Mouse (Mus musculus): ENCODE data around the gene Susd1.

The Susd1 gene

DNA sequence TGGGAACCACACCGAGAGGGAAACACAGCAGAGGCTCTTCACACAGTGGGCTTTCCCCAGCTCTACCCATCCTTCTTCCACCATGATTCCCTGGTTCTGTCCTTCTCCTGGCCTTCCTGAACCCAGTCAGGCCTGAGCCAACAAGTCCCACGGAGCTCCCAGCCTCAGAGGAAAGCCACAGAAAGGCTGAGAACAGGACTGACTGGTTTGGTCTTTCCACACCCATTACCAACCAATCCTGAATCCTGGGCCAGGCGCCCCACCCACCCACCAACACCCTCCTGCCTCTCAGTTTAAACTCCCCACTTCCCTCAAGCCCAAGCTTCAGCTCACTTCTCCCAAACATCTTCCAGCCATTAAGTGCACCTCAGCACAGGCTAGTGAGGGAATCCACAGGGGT is 4.4 kb downstream of the Susd1 start:
- no peak for DNase-seq (ENCODE audit: low read depth)

DNA sequence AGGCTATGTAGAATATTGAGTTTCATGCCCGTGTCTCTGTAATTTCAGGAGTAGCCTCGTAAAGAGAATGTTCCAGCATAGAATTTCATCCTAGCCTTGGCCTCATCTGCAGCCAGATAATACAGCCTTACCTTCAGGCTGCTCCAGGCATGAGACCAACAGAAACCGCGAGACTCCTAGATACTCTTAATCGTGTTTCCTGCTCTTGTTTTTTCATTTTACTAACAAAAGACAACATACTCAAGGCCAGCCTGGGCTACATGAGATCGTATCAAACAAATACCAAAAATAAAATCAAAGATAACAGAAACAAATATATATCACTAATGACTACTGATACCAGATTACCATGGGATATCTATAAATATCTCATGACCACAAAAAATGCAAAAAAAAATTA is 9.3 kb downstream of the Susd1 start:
- peak; percentile 24 for DNase-seq (ENCODE audit: low read depth)

GRCm38 (mm10) chr4:59426429-59426828 is 12.0 kb downstream of the Susd1 start:
- no peak for DNase-seq (ENCODE audit: low read depth)

DNA sequence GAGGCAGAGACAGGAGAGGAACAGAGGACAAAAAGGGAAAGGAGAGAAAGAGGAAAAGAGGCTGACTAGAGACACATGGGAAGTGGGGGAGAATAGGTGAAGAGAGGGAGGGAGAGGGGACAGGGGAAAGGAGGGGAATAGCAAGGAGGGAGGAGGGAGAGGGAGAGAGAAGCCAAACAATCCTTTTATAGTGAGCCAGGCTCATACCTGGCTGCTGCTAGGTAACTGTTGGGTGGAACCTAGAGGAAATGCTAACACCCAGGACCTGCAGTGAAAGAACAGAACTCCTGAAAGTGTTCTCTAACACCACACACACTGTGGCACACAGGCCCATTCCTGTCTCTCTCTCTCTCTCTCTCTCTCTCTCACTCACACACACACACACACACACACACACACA is 15.6 kb downstream of the Susd1 start:
- no peak for DNase-seq (ENCODE audit: low read depth)

- DNase-seq (ENCODE audit: low read depth): no peak
Observed at GRCm38 (mm10) chr4:59422025-59422783, 16.2 kb downstream of the Susd1 start.

DNA sequence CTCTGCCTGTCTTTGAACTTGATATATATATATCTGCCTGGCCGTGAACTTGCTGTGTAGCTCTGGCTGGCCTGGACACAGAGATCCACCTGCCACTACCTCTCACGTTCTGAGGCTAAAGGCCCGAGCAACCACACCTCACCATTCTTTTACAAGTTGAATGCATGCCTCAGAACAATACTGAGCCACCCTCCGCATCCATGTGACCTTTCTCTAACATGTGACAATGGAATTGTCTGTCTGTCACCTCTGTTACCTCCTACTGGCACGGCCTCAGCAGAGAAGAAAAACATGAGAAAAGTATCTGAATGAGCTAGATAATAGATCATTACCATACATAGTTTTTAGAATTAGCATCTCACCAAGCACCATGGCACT is 17.1 kb downstream of the Susd1 start:
- no peak for DNase-seq (ENCODE audit: low read depth)

DNA sequence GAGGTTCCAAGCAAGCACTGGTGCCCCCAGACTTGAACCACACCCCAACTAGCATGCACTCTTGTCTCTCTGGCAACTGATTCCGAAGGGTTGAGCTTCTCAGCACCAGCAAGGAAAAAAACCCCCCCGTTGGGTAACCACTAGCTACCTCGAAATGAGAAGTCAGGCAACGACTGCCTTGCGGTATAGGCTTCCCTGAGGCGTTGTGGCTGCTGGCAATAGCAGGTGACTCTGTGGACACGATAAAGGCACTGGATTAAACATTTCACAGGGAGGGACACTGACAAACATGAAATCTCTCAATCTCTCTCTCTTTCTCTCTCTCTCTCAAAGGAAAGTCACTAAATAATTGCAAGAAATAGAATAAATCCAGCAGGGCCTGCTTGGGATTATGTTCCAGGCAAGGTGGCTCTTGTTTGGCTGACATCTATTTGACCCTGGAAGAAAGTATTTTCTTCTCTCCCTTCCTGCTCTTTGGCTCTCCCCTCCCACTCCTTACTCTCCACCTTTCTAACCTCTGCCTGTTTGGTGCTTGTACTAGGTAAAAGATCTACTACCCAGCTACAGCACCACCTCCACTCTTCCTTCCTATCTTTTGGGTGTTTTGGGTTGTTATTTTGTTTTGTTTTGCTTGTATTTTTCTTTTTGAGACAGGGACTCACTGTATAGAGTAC is 17.6 kb downstream of the Susd1 start:
- DNase-seq (ENCODE audit: low read depth): no peak

DNA sequence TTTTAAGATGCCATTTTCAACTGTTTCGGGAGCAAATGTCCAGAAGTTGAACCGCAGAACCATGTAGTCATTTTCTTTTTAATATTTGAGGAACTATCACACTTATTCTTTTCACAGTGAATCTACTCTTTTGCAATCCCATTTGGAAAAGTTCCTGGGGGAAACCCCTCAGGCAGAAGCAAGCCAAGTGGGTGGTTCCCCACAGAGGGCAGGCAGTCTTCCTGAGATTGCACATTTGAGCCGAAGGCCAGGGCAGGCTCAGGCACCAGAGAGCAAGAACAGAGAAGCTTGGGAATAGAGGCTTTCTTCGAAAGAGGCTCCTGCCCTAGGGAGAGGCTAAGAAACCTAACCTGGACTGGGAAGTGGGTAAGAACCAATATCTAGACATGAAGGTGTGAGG is 19.2 kb downstream of the Susd1 start:
- no peak for DNase-seq (ENCODE audit: low read depth)

GRCm38 (mm10) chr4:59413428-59413827 is 25.0 kb downstream of the Susd1 start:
- DNase-seq (ENCODE audit: low read depth): no peak

GRCm38 (mm10) chr4:59411153-59411552 is 27.3 kb downstream of the Susd1 start:
- no peak for DNase-seq (ENCODE audit: low read depth)

- DNase-seq (ENCODE audit: low read depth): no peak
Observed at GRCm38 (mm10) chr4:59407766-59408165, 30.7 kb downstream of the Susd1 start.

DNA sequence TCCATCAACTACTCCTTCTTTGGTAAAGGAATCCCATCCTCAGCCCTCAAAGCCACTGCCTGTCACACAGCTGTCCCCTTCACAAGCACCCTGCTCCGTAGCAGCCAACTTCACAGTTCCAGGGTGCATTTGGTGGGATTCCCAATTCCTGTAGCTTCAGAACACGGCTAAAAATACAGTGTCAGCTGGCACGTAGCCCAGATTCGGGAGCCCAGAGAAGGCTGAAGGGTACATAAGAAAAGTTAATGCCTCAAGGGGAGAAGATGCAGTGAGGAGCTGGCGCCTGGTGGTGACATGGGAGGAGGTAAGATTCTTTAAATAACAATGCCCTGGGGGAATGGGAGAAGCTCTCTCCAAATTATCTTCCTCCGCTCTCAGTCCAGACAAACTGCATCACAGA is 34.1 kb downstream of the Susd1 start:
- DNase-seq (ENCODE audit: low read depth): no peak

GRCm38 (mm10) chr4:59400931-59401330 is 37.5 kb downstream of the Susd1 start:
- no peak for DNase-seq (ENCODE audit: low read depth)

- peak; percentile 75 for DNase-seq (ENCODE audit: low read depth)
Observed at GRCm38 (mm10) chr4:59399343-59399742, 39.1 kb downstream of the Susd1 start.

DNA sequence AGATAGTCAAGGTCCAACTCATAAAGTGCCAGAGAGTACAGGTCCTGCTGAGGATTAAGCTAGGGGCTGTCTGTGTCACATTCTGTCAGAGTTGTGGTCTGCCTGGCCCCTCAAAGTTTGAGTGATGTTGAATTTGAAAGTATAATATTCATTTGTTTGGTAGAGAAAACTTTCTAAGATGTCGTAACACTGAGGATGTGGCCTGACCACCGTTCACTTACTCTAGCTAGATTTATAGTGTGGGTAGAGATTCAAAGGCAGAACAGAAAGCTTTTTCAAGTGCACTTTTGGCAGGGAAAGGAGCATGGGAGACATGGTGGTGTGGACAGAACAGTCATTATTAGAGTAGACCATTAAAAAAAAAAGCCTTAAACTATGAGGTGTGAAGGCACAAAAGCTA is 42.9 kb downstream of the Susd1 start:
- peak; percentile 35 for DNase-seq (ENCODE audit: low read depth)

DNA sequence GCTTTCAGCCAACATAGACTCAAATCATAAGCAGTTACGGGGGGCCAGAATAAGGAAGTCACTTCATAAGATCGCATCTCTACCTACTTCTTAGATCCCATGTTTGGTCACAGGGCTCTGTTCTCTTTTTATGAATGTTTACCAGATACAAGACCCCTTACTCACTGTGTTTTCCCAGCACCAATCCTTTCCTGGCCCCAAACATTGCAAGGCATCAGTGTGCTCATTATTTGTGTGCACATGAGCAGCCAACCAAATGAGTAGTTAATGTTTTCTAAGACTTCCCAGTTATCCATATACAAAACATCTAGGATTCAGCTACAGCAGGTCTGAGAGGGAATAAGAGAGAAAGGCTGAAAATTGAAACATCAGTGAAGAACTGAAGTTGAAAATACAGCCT is 44.3 kb downstream of the Susd1 start:
- DNase-seq (ENCODE audit: low read depth): no peak

GRCm38 (mm10) chr4:59388447-59389030 is 49.9 kb downstream of the Susd1 start:
- DNase-seq (ENCODE audit: low read depth): no peak

DNA sequence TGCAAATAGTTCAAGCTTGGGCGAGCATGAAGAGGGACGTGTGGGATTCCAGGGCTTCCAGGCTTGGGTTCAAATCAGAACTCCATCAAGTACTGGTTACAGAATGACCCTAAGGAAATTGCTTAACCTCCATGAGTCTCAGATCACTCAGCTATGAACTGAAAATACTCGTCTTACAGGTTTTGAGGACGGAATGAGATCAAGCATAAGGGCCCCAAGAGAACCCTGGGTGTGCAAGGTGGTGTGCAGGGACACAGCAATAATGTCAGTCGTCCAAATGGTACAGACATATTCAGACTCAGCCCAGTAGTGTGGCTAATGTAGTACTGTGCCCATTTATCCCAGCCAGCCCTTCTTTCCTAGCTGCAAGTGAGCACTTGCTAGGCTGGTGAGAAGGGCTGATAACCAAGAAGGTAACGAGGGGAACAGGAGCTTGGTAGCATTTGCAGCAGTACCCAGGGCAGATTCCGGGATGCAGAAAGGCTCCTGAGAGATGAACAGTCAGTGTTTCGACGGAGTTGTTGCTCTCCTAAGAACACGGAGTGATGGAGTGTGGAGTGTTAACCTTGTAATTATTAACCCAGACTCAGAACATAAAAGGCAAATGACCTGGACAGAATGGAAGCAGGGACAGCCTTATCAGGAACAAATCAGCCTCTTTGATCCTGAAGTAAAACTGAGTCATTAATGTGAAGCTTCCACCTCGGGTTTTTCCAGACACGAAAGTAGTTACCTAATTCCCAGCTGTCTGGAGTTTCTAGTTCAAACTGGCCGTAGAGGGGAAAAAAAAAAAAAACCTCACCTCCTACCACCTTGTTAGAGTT is 50.8 kb downstream of the Susd1 start:
- no peak for DNase-seq (ENCODE audit: low read depth)

GRCm38 (mm10) chr4:59385254-59385895 is 53.1 kb downstream of the Susd1 start:
- no peak for DNase-seq (ENCODE audit: low read depth)

- no peak for DNase-seq (ENCODE audit: low read depth)
Observed at GRCm38 (mm10) chr4:59383791-59384190, 54.6 kb downstream of the Susd1 start.

GRCm38 (mm10) chr4:59382131-59382530 is 56.3 kb downstream of the Susd1 start:
- DNase-seq (ENCODE audit: low read depth): no peak
